Mouse (Mus musculus): Measurements from ENCODE around the gene Tnfrsf25. TPM values are rescaled to one million over a fixed set of nuclear protein-coding genes. Genes with fewer than 3 reads are reported as not detected.
A peak's percentile ranks its signal among the peaks of the same experiment; 100 is the strongest.

Tnfrsf25 gene
- polyA plus RNA-seq, 1 experiment, result 3.8 TPM

DNA sequence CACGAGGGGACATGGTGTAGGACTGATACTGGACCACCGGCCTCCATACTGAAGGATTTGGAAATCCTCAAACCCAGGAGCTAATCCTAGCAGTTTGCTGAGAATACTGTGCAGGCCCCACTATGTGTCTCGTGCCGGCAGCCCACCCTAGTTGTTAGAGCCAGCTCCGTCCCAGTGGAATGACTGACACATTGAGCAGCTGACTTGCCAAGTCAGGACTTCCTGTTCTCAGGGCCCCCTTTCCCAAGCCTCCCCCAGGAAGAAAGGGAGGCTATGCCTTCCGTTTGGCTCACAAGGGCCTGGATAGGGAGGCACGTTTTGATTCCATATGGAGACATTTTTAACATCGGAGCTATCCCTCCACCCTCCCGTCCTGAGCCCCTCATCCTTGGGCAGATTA, 25.5 kb upstream of the Tnfrsf25 start:
- 90% methylated on average over 9 of the region's 9 CpGs for WGBS
- no peak overlapping the region for H3K27ac ChIP-seq (ENCODE audit: insufficient read depth, low read depth, low read length)
- peaks cover 3% of the 10 kb centered on the region; the same call in 1 of the 2 replicates for H3K27me3 ChIP-seq (ENCODE audit: control insufficient read depth, insufficient read depth, low read length)
- TF ChIP-seq CTCF (IDR thresholded peaks at IDR 0.05; ENCODE audit: extremely low read depth, insufficient read length, insufficient replicate concordance, low read depth, low read length) (no peak), POLR2A (IDR thresholded peaks at IDR 0.05; ENCODE audit: low read depth, low read length) (no peak)
- H3K4me3 ChIP-seq (ENCODE audit: low read depth, low read length), result no peak overlapping the region
- no peaks in the 10 kb centered on the region for H3K36me3 ChIP-seq (ENCODE audit: control insufficient read depth, insufficient read depth, low read length)
- H3K4me1 ChIP-seq (ENCODE audit: control insufficient read depth, insufficient read depth, insufficient read length, low read length), result peaks cover 4% of the 10 kb centered on the region; the same call in 1 of the 2 replicates

GRCm38 (mm10) chr4:152092751-152093293, 22.9 kb upstream of the Tnfrsf25 start:
- TF ChIP-seq POLR2A (IDR thresholded peaks at IDR 0.05; ENCODE audit: low read depth, low read length) (no peak), CTCF (IDR thresholded peaks at IDR 0.05; ENCODE audit: extremely low read depth, insufficient read length, insufficient replicate concordance, low read depth, low read length) (no peak)
- Histone ChIP-seq H3K36me3 (ENCODE audit: control insufficient read depth, insufficient read depth, low read length) (no peaks in the 10 kb centered on the region), H3K4me1 (ENCODE audit: control insufficient read depth, insufficient read depth, insufficient read length, low read length) (no peaks in the 10 kb centered on the region), H3K27ac (ENCODE audit: insufficient read depth, low read depth, low read length) (no peak overlapping the region), H3K4me3 (ENCODE audit: low read depth, low read length) (no peak overlapping the region), H3K27me3 (ENCODE audit: control insufficient read depth, insufficient read depth, low read length) (no peaks in the 10 kb centered on the region)
- WGBS, result 60% methylated on average over 8 of the region's 8 CpGs

DNA sequence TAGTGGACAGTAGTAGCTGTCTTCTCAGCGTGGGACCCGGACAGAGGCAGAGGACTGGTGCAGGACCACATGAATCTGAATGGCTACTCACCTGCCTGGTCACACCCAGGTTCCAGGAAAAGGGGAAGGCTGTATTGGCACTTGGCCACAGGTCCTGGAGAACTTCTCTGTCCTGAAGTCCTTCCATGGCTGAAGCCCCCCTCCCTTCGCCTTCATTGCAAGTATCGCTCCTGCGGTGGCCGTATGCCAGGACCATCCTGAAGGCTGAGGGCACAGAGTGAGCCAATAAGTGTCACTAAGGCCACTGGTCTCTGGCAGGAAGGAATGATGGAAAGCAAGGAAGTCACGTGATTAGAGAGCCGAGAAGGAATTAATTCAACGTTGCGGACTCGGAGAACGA, 21.5 kb upstream of the Tnfrsf25 start:
- TF ChIP-seq POLR2A (IDR thresholded peaks at IDR 0.05; ENCODE audit: low read depth, low read length) (no peak), CTCF (IDR thresholded peaks at IDR 0.05; ENCODE audit: extremely low read depth, insufficient read length, insufficient replicate concordance, low read depth, low read length) (no peak)
- 93% methylated on average over 12 of the region's 12 CpGs for WGBS
- Histone ChIP-seq H3K4me1 (ENCODE audit: control insufficient read depth, insufficient read depth, insufficient read length, low read length) (no peaks in the 10 kb centered on the region), H3K4me3 (ENCODE audit: low read depth, low read length) (no peak overlapping the region), H3K36me3 (ENCODE audit: control insufficient read depth, insufficient read depth, low read length) (no peaks in the 10 kb centered on the region), H3K27me3 (ENCODE audit: control insufficient read depth, insufficient read depth, low read length) (no peaks in the 10 kb centered on the region), H3K27ac (ENCODE audit: insufficient read depth, low read depth, low read length) (no peak overlapping the region)

GRCm38 (mm10) chr4:152095937-152096910, 19.5 kb upstream of the Tnfrsf25 start:
- 48% methylated on average over 27 of the region's 27 CpGs for WGBS
- Histone ChIP-seq H3K27ac (ENCODE audit: insufficient read depth, low read depth, low read length) (peak overlapping the region; percentile 57), H3K4me3 (ENCODE audit: low read depth, low read length) (peak overlapping the region; percentile 57), H3K27me3 (ENCODE audit: control insufficient read depth, insufficient read depth, low read length) (no peaks in the 10 kb centered on the region), H3K4me1 (ENCODE audit: control insufficient read depth, insufficient read depth, insufficient read length, low read length) (no peaks in the 10 kb centered on the region), H3K36me3 (ENCODE audit: control insufficient read depth, insufficient read depth, low read length) (no peaks in the 10 kb centered on the region)
- no peak for TF ChIP-seq POLR2A (IDR thresholded peaks at IDR 0.05; ENCODE audit: low read depth, low read length)
- TF ChIP-seq CTCF (IDR thresholded peaks at IDR 0.05; ENCODE audit: extremely low read depth, insufficient read length, insufficient replicate concordance, low read depth, low read length), result peak; percentile 90

DNA sequence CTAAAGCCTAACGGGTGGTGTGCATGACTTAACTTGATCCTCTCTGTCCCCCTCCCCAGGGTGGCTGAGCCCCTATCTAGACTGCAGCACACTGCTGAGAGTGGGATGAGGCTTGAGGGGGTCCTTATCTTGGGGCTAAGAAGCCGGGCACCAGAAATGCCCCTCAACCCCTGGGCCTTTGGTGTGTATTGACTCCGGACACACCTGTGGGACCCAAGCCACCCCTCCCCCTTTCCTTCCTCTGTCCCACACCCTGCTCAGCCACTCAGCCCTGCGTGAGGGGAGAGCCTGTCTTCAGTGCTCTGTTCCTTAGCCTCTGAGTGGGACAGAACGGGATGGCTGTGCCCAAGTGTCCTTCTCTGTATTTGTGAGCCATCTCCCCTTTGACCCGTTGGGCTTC, 18.8 kb upstream of the Tnfrsf25 start:
- no peaks in the 10 kb centered on the region for H3K27me3 ChIP-seq (ENCODE audit: control insufficient read depth, insufficient read depth, low read length)
- WGBS, result 79% methylated on average over 6 of the region's 6 CpGs
- no peaks in the 10 kb centered on the region for H3K36me3 ChIP-seq (ENCODE audit: control insufficient read depth, insufficient read depth, low read length)
- peak overlapping the region; percentile 57 for H3K27ac ChIP-seq (ENCODE audit: insufficient read depth, low read depth, low read length)
- peak overlapping the region; percentile 57 for H3K4me3 ChIP-seq (ENCODE audit: low read depth, low read length)
- no peak for TF ChIP-seq CTCF (IDR thresholded peaks at IDR 0.05; ENCODE audit: extremely low read depth, insufficient read length, insufficient replicate concordance, low read depth, low read length)
- no peak for TF ChIP-seq POLR2A (IDR thresholded peaks at IDR 0.05; ENCODE audit: low read depth, low read length)
- H3K4me1 ChIP-seq (ENCODE audit: control insufficient read depth, insufficient read depth, insufficient read length, low read length), result no peaks in the 10 kb centered on the region

GRCm38 (mm10) chr4:152097911-152098799, 17.6 kb upstream of the Tnfrsf25 start:
- peaks cover 1% of the 10 kb centered on the region; the same call in 1 of the 2 replicates for H3K4me1 ChIP-seq (ENCODE audit: control insufficient read depth, insufficient read depth, insufficient read length, low read length)
- 59% methylated on average over 11 of the region's 11 CpGs for WGBS
- no peak overlapping the region for H3K4me3 ChIP-seq (ENCODE audit: low read depth, low read length)
- H3K36me3 ChIP-seq (ENCODE audit: control insufficient read depth, insufficient read depth, low read length), result peaks cover 2% of the 10 kb centered on the region; the same call in 1 of the 2 replicates
- H3K27me3 ChIP-seq (ENCODE audit: control insufficient read depth, insufficient read depth, low read length), result no peaks in the 10 kb centered on the region
- H3K27ac ChIP-seq (ENCODE audit: insufficient read depth, low read depth, low read length), result no peak overlapping the region
- TF ChIP-seq CTCF (IDR thresholded peaks at IDR 0.05; ENCODE audit: extremely low read depth, insufficient read length, insufficient replicate concordance, low read depth, low read length), result no peak
- TF ChIP-seq POLR2A (IDR thresholded peaks at IDR 0.05; ENCODE audit: low read depth, low read length), result no peak
